Mouse (Mus musculus) forebrain, embryonic 13.5 days (tissue): Measurements from ENCODE around the gene Itpkc. TPM values are rescaled to one million over a fixed set of nuclear protein-coding genes. Genes with fewer than 3 reads are reported as not detected.

ENCODE experiments used
- ATAC-seq: fragments of 200-750 bp; cut with Nextera tagmentation; 2 replicates; pipeline ENCODE4 v1.8.0; 2017
- H3K27ac ChIP-seq: fragments of 300-500 bp; sonication (generic); 2 replicates; pipeline ENCODE4 v1.5.1; 2015; ENCODE audit warnings: inconsistent platforms, mild to moderate bottlenecking, moderate library complexity
- H3K27me3 ChIP-seq: fragments of 300-500 bp; sonication (generic); 2 replicates; pipeline ENCODE4 v1.6.1; 2015; ENCODE audit warnings: mild to moderate bottlenecking, inconsistent platforms
- H3K36me3 ChIP-seq: fragments of 300-500 bp; sonication (generic); 2 replicates; pipeline ENCODE4 v1.6.1; 2015; ENCODE audit warnings: mild to moderate bottlenecking, inconsistent platforms; ENCODE audit not compliant: poor library complexity, severe bottlenecking
- H3K4me1 ChIP-seq: fragments of 300-500 bp; sonication (generic); 2 replicates; pipeline ENCODE4 v1.6.1; 2015; ENCODE audit warnings: inconsistent platforms
- H3K4me2 ChIP-seq: fragments of 300-500 bp; sonication (generic); 2 replicates; pipeline ENCODE4 v1.6.1; 2015; ENCODE audit warnings: inconsistent platforms, mild to moderate bottlenecking, moderate library complexity
- H3K4me3 ChIP-seq: fragments of 300-500 bp; sonication (generic); 2 replicates; pipeline ENCODE4 v1.5.1; 2015; ENCODE audit warnings: mild to moderate bottlenecking, inconsistent platforms
- H3K9ac ChIP-seq: fragments of 300-500 bp; sonication (generic); 2 replicates; pipeline ENCODE4 v1.6.1; 2015; ENCODE audit warnings: mild to moderate bottlenecking, inconsistent platforms
- H3K9me3 ChIP-seq: fragments of 300-500 bp; sonication (generic); replicated peaks from 2 replicates; pipeline ENCODE4 v1.6.1; 2016; ENCODE audit warnings: inconsistent platforms
- WGBS: fragments of 180-500 bp; shearing (Covaris S2); methylation state at CpG from one replicate; pipeline ENCODE4 v1.1.7; 2015; 5-methylcytosine and 5-hydroxymethylcytosine counted together
- microRNA counts: library from miRNA; unstranded; fragments of <30 nt; microRNA quantifications from one replicate; lab custom pipeline; 2016
- microRNA-seq: library from miRNA; unstranded; fragments of <30 nt; microRNA quantifications from one replicate; pipeline ENCODE4, GENCODE M21; 2016
- polyA plus RNA-seq: library from polyadenylated mRNA; unstranded; fragments of >200 nt; fragmentation: Nextera tagmentation; extraction: Ambion mirVana; gene quantifications from 2 replicates; pipeline ENCODE4 v1.2.1, GENCODE M21; 2015

The Itpkc gene
- polyA plus RNA-seq, 1 experiment from 2014 or later: 4.6 TPM

- Histone ChIP-seq H3K36me3 (peaks cover 68% of the 10 kb centered on the region), H3K9ac (no peak overlapping the region), H3K9me3 (no peaks in the 10 kb centered on the region), H3K4me3 (no peak overlapping the region), H3K27me3 (no peaks in the 10 kb centered on the region), H3K4me1 (peaks cover 44% of the 10 kb centered on the region), H3K4me2 (no peak overlapping the region), H3K27ac (no peak overlapping the region)
- ATAC-seq: no peak
- WGBS: 92% methylated on average over 6 of the region's 6 CpGs
These were observed 69.2 kb downstream of the Itpkc start for GRCm38 (mm10) chr7:27159256-27159655.

- 96% methylated on average over 9 of the region's 9 CpGs for WGBS
- peaks cover 33% of the 10 kb centered on the region for H3K4me1 ChIP-seq
- no peak overlapping the region for H3K9ac ChIP-seq
- H3K27ac ChIP-seq: no peak overlapping the region
- ATAC-seq: no peak
- no peak overlapping the region for H3K4me3 ChIP-seq
- H3K4me2 ChIP-seq: no peak overlapping the region
- no peaks in the 10 kb centered on the region for H3K27me3 ChIP-seq
- H3K9me3 ChIP-seq: no peaks in the 10 kb centered on the region
- peaks cover 58% of the 10 kb centered on the region for H3K36me3 ChIP-seq
These were observed 70.3 kb downstream of the Itpkc start for GRCm38 (mm10) chr7:27158171-27158570.

MicroRNAs encoded within 50 kb of the gene (microRNA counts, 519-probe panel; counts per million panel counts)
- microRNA mmu-miR-1191 (lab: Ali Mortazavi, UCI): 177 counts per million, percentile 53 among the panel's probes with 10 or more counts

Small RNA genes within 50 kb of the gene (microRNA-seq; reads per million reads assigned to microRNA genes)
- gene Mir1191 (4.8 reads per million, percentile 14 among the genes with 10 or more reads in this experiment), gene Mir3101 (not detected)

Other genes starting within 250 kb of the Itpkc start
- not detected in 2 replicates for gene Cyp2a12, start 199.6 kb downstream of the Itpkc start, polyA plus RNA-seq
- not detected in 2 replicates for gene Cyp2f2, start 108.8 kb downstream of the Itpkc start, polyA plus RNA-seq
- gene Cyp2t4, start 74.9 kb downstream of the Itpkc start, polyA plus RNA-seq: 0.17 TPM in 1 of 2 replicates, not detected in the other
- gene Egln2, start 61.9 kb downstream of the Itpkc start, polyA plus RNA-seq: 86.9 and 87.3 TPM in 2 replicates
- 77.4 and 80.0 TPM in 2 replicates for gene Rab4b, start 49.8 kb downstream of the Itpkc start, polyA plus RNA-seq
- gene Gm21983, start 47.6 kb downstream of the Itpkc start, polyA plus RNA-seq: not detected in 2 replicates
- 4.3 and 6.2 TPM in 2 replicates for gene Mia, start 47.5 kb downstream of the Itpkc start, polyA plus RNA-seq
- gene BC024978, start 32.9 kb downstream of the Itpkc start, polyA plus RNA-seq: 4.2 and 4.4 TPM in 2 replicates
- gene Snrpa, start 32.4 kb downstream of the Itpkc start, polyA plus RNA-seq: 269 and 280 TPM in 2 replicates
- 22.3 and 25.5 TPM in 2 replicates for gene Coq8b, start 4.4 kb upstream of the Itpkc start, polyA plus RNA-seq
- gene Numbl, start 29.8 kb upstream of the Itpkc start, polyA plus RNA-seq: 31.1 and 32.3 TPM in 2 replicates
- 10.5 and 13.4 TPM in 2 replicates for gene Ltbp4, start 109.0 kb upstream of the Itpkc start, polyA plus RNA-seq
- gene Shkbp1, start 127.4 kb upstream of the Itpkc start, polyA plus RNA-seq: 85.4 and 89.3 TPM in 2 replicates
- 0.62 TPM in 1 of 2 replicates, not detected in the other for gene Gm20479, start 128.8 kb upstream of the Itpkc start, polyA plus RNA-seq
- 0.43 and 0.71 TPM in 2 replicates for gene Sptbn4, start 219.0 kb upstream of the Itpkc start, polyA plus RNA-seq
- 16.8 and 17.3 TPM in 2 replicates for gene Blvrb, start 219.3 kb upstream of the Itpkc start, polyA plus RNA-seq
- 18.8 and 19.2 TPM in 2 replicates for gene Sertad3, start 245.1 kb upstream of the Itpkc start, polyA plus RNA-seq